Mouse (Mus musculus) common myeloid progenitor, adult 5-6 weeks (primary cell): ENCODE results near the gene Slc17a2. TPM values are rescaled to one million over a fixed set of nuclear protein-coding genes. Genes with fewer than 3 reads are reported as not detected.

ENCODE experiments used
- ATAC-seq: replicated peaks from 2 replicates; pipeline ENCODE4 v1.8.0; 2016; ENCODE audit warnings: low read depth, mild to moderate bottlenecking, moderate TSS enrichment, inconsistent platforms; ENCODE audit not compliant: poor library complexity, severe bottlenecking
- total RNA-seq: library from RNA; stranded (forward); fragments of 200-1000, 187-1606 nt; gene quantifications from 2 replicates; pipeline ENCODE4 v1.2.3, GENCODE M21; 2017

The Slc17a2 gene
- total RNA-seq, 1 experiment from 2014 or later: not detected

GRCm38 (mm10) chr13:23868790-23869533, 62.2 kb downstream of the Slc17a2 start:
- no peak for ATAC-seq

DNA sequence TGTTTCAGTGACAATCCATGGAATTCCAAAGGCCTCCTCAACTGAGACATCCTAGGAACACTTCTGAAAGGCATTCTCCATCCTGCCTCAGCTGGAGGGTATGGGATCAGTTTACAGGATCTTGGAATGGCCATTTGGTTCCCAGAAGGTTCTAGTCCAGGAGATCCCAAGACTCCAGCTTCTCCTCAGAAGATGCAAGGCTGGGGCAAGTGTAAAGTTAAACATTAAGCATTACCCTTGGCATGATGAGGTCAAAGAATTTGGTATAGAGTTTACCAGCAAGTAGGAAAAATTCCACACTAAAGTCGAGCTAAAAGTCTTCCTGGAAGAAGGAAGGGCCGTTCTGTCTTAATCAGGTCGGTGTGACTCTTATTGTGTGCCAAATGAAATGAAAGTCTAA, 63.2 kb downstream of the Slc17a2 start:
- no peak for ATAC-seq

DNA sequence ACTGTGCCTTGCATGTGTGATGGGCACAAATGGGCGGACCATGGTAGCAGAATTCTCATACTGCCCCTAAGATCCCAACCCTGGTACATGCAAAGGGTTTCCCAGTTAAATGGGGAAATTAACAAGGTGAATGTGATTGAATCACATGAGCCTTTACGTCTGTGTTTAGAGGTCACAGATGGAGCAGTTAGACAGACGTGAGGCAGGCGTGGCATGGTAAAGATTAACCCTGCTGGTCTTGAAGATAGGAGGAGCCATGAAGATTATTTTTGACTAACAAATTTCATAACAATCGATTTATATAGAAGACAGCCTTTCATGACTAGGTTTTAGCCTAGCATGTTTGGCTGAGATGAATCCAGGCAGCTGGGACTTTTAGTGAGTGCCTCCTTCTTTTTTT, 66.3 kb downstream of the Slc17a2 start:
- no peak for ATAC-seq

Other genes with a start within 250 kb of the Slc17a2 start
- 574 and 671 TPM in 2 replicates for gene Hist1h3e, start 244.6 kb upstream of the Slc17a2 start, total RNA-seq
- 336 and 401 TPM in 2 replicates for gene Hist1h2ae, start 235.8 kb upstream of the Slc17a2 start, total RNA-seq
- 1,313 and 1,586 TPM in 2 replicates for gene Hist1h2bg, start 235.6 kb upstream of the Slc17a2 start, total RNA-seq
- 558 and 569 TPM in 2 replicates for gene Hist1h2bf, start 232.8 kb upstream of the Slc17a2 start, total RNA-seq
- gene Hist1h2ad, start 232.6 kb upstream of the Slc17a2 start, total RNA-seq: 127 and 293 TPM in 2 replicates
- 98.2 and 137 TPM in 2 replicates for gene Hist1h3d, start 231.2 kb upstream of the Slc17a2 start, total RNA-seq
- 1,514 and 1,667 TPM in 2 replicates for gene Hist1h4d, start 225.4 kb upstream of the Slc17a2 start, total RNA-seq
- gene Hist1h2be, start 185.9 kb upstream of the Slc17a2 start, total RNA-seq: 92.7 and 94.2 TPM in 2 replicates
- gene Hist1h1e, start 184.4 kb upstream of the Slc17a2 start, total RNA-seq: 314 and 326 TPM in 2 replicates
- gene Hist1h2ac, start 123.0 kb upstream of the Slc17a2 start, total RNA-seq: 114 and 119 TPM in 2 replicates
- gene Hist1h2bc, start 122.8 kb upstream of the Slc17a2 start, total RNA-seq: 224 and 276 TPM in 2 replicates
- 0.55 and 3.1 TPM in 2 replicates for gene Hist1h1t, start 111.2 kb upstream of the Slc17a2 start, total RNA-seq
- gene Hist1h4c, start 108.5 kb upstream of the Slc17a2 start, total RNA-seq: 434 and 555 TPM in 2 replicates
- 3.6 and 4.3 TPM in 2 replicates for gene Hfe, start 96.1 kb upstream of the Slc17a2 start, total RNA-seq
- 753 and 796 TPM in 2 replicates for gene Hist1h1c, start 68.2 kb upstream of the Slc17a2 start, total RNA-seq
- 801 and 823 TPM in 2 replicates for gene Hist1h3c, start 61.4 kb upstream of the Slc17a2 start, total RNA-seq
- 2,989 and 3,536 TPM in 2 replicates for gene Hist1h2bb, start 60.3 kb upstream of the Slc17a2 start, total RNA-seq
- gene Hist1h2ab, start 55.9 kb upstream of the Slc17a2 start, total RNA-seq: 2,765 and 2,805 TPM in 2 replicates
- 689 and 718 TPM in 2 replicates for gene Hist1h3b, start 54.7 kb upstream of the Slc17a2 start, total RNA-seq
- gene Hist1h4b, start 50.0 kb upstream of the Slc17a2 start, total RNA-seq: 676 and 902 TPM in 2 replicates
- 597 and 703 TPM in 2 replicates for gene Hist1h4a, start 45.8 kb upstream of the Slc17a2 start, total RNA-seq
- 599 and 655 TPM in 2 replicates for gene Hist1h3a, start 44.6 kb upstream of the Slc17a2 start, total RNA-seq
- gene Hist1h1a, start 43.3 kb upstream of the Slc17a2 start, total RNA-seq: 2,071 and 2,536 TPM in 2 replicates
- not detected in 2 replicates for gene Trim38, start 37.1 kb upstream of the Slc17a2 start, total RNA-seq
- gene Slc17a3, start 32.4 kb downstream of the Slc17a2 start, total RNA-seq: not detected in 2 replicates
- gene Slc17a1, start 60.8 kb downstream of the Slc17a2 start, total RNA-seq: not detected in 2 replicates
- gene Slc17a4, start 108.0 kb downstream of the Slc17a2 start, total RNA-seq: 0.46 TPM in 1 of 2 replicates, not detected in the other
- gene Hist1h2ba, start 127.2 kb downstream of the Slc17a2 start, total RNA-seq: not detected in 2 replicates
- not detected in 2 replicates for gene Hist1h2aa, start 127.5 kb downstream of the Slc17a2 start, total RNA-seq
- gene Scgn, start 184.2 kb downstream of the Slc17a2 start, total RNA-seq: not detected in 2 replicates